In genomic region chr13:106332025-106332424, GRCm38 (mm10) we compare ENCODE assay signal across 32 mouse cellular contexts.
"Had no signal": no experiment of that assay in that cellular context is flagged by ENCODE, and none has a peak within 500 bp of the region (broad histone marks: within the 10 kb centered on the region; RNA-seq: fewer than 3 reads in every experiment).

No protein-coding gene starts in this region.

- ATAC-seq: liver, embryonic 12.5 days; liver, postnatal 0 days; lung, postnatal 0 days; midbrain, embryonic 13.5 days; midbrain, embryonic 15.5 days; midbrain, embryonic 16.5 days had no signal

- H3K27ac ChIP-seq: limb, embryonic 10.5 days; limb, embryonic 12.5 days; limb, embryonic 13.5 days; limb, embryonic 15.5 days; liver, embryonic 12.5 days; liver, embryonic 13.5 days; liver, embryonic 14.5 days; liver, embryonic 15.5 days; lung, embryonic 15.5 days; macrophage; midbrain, embryonic 10.5 days; midbrain, embryonic 12.5 days; midbrain, embryonic 13.5 days; midbrain, embryonic 15.5 days; neural tube, embryonic 12.5 days had no signal

- H3K9me3 ChIP-seq: limb, embryonic 10.5 days; limb, embryonic 12.5 days; limb, embryonic 13.5 days; limb, embryonic 15.5 days; liver, embryonic 12.5 days; liver, embryonic 13.5 days; liver, embryonic 15.5 days; lung, embryonic 15.5 days; midbrain, embryonic 10.5 days; midbrain, embryonic 12.5 days; midbrain, embryonic 13.5 days; midbrain, embryonic 15.5 days; neural tube, embryonic 12.5 days had no signal

- H3K4me3 ChIP-seq: limb, embryonic 10.5 days; limb, embryonic 12.5 days; limb, embryonic 13.5 days; limb, embryonic 15.5 days; liver, embryonic 12.5 days; liver, embryonic 13.5 days; liver, embryonic 15.5 days; lung, embryonic 15.5 days; megakaryocyte, embryonic 14.5 days; midbrain, embryonic 10.5 days; midbrain, embryonic 12.5 days; midbrain, embryonic 13.5 days; midbrain, embryonic 15.5 days; myocyte; neural tube, embryonic 12.5 days had no signal

- DNase-seq: left cerebral cortex, postnatal 4 days; liver; liver, embryonic 13.5 days; liver, postnatal 0 days; lung, adult 18-20 months; lung, adult 2 months; lung, embryonic 14.5 days; lung, postnatal 10 days; lung, postnatal 14 days; lung, postnatal 36 days; lung, postnatal 4 days; midbrain, embryonic 14.5 days had no signal

- H3K27me3 ChIP-seq: limb, embryonic 12.5 days; limb, embryonic 13.5 days; limb, embryonic 15.5 days; liver, embryonic 12.5 days; liver, embryonic 13.5 days; liver, embryonic 15.5 days; lung, embryonic 15.5 days; megakaryocyte, embryonic 14.5 days; midbrain, embryonic 12.5 days; midbrain, embryonic 13.5 days; midbrain, embryonic 15.5 days; neural tube, embryonic 12.5 days had no signal

- H3K9ac ChIP-seq: limb, embryonic 12.5 days; limb, embryonic 13.5 days; limb, embryonic 15.5 days; liver, embryonic 12.5 days; liver, embryonic 13.5 days; liver, embryonic 14.5 days; liver, embryonic 15.5 days; liver, postnatal 0 days; lung, embryonic 14.5 days; lung, embryonic 15.5 days; midbrain, embryonic 12.5 days; midbrain, embryonic 13.5 days; midbrain, embryonic 15.5 days; neural tube, embryonic 12.5 days had no signal

- H3K4me1 ChIP-seq: limb, embryonic 10.5 days; limb, embryonic 12.5 days; limb, embryonic 13.5 days; limb, embryonic 15.5 days; liver, embryonic 12.5 days; liver, embryonic 13.5 days; liver, embryonic 15.5 days; lung, embryonic 15.5 days; megakaryocyte, embryonic 14.5 days; midbrain, embryonic 10.5 days; midbrain, embryonic 12.5 days; midbrain, embryonic 13.5 days; midbrain, embryonic 15.5 days; neural tube, embryonic 12.5 days had no signal

- H3K4me2 ChIP-seq: limb, embryonic 12.5 days; limb, embryonic 13.5 days; limb, embryonic 15.5 days; liver, embryonic 11.5 days; liver, embryonic 12.5 days; liver, embryonic 13.5 days; liver, embryonic 15.5 days; lung, embryonic 14.5 days; lung, embryonic 15.5 days; midbrain, embryonic 11.5 days; midbrain, embryonic 12.5 days; midbrain, embryonic 13.5 days; midbrain, embryonic 15.5 days; neural tube, embryonic 12.5 days had no signal

- H3K36me3 ChIP-seq: limb, embryonic 10.5 days; limb, embryonic 12.5 days; limb, embryonic 13.5 days; limb, embryonic 15.5 days; liver, embryonic 12.5 days; liver, embryonic 13.5 days; liver, embryonic 15.5 days; lung, embryonic 15.5 days; midbrain, embryonic 10.5 days; midbrain, embryonic 12.5 days; midbrain, embryonic 13.5 days; midbrain, embryonic 15.5 days; neural tube, embryonic 12.5 days had no signal
